Mouse (Mus musculus): ENCODE results near the gene Dbnl. TPM values are rescaled to one million over a fixed set of nuclear protein-coding genes. Genes with fewer than 3 reads are reported as not detected.

Dbnl gene
- polyA plus RNA-seq, 1 experiment from 2014 or later = 139 TPM

DNA sequence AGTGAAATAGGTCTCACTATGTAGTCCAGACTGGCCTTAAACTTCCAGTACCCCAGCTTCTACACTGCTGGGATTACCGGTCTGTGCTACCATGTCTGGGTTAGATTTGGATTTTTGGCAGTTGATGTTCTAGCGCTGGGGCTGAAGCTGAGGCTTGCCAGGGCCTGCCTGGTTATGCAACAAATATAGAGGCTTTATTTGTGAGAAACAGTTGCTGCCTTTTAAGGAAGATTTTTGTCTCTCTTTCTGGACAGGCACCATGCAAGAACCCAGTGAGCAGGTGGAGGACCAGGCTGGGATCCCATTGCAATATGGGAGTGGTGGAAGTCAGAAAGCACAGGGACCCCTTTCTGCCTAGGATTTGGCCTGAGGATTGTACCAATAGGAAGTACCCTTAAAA, 53.5 kb downstream of the Dbnl start:
- ATAC-seq (ENCODE audit: insufficient number of reproducible peaks, insufficient read depth, low FRiP score, low TSS enrichment) = no peak
- H3K4me3 ChIP-seq = no peak overlapping the region
- H3K9me3 ChIP-seq = no peaks in the 10 kb centered on the region
- no peak overlapping the region for H3K9ac ChIP-seq
- H3K4me1 ChIP-seq = peaks cover 4% of the 10 kb centered on the region
- H3K4me2 ChIP-seq (replicated peaks) = no peak overlapping the region
- H3K27me3 ChIP-seq = no peaks in the 10 kb centered on the region
- 94% methylated on average over 2 of the region's 2 CpGs for WGBS
- no peak overlapping the region for H3K27ac ChIP-seq
- H3K36me3 ChIP-seq = no peaks in the 10 kb centered on the region

DNA sequence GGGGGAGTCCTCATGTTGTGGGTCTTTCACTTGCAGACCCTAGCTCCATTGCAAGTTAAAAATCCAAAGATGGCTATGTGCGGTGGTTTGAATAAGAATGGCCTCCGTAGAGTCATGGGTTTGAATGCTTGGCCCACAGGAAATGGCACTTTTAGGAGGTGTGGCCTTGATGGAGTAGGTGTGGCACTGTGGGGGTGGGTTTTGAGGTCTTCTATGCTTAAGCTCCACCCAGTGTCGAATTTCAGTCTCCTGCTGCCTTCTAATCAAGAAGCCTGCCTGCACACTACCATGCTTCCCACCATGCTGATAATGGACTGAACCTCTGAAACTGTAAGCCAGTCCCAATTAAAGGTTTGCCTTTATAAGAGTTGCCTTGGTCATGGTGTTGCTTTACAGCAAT, 54.8 kb downstream of the Dbnl start:
- Histone ChIP-seq H3K27me3 (no peaks in the 10 kb centered on the region), H3K4me3 (no peak overlapping the region), H3K9me3 (no peaks in the 10 kb centered on the region), H3K4me2 (replicated peaks) (no peak overlapping the region), H3K27ac (no peak overlapping the region), H3K4me1 (no peaks in the 10 kb centered on the region), H3K9ac (no peak overlapping the region), H3K36me3 (no peaks in the 10 kb centered on the region)
- no peak for ATAC-seq (ENCODE audit: insufficient number of reproducible peaks, insufficient read depth, low FRiP score, low TSS enrichment)
- WGBS = 76% methylated on average over 3 of the region's 3 CpGs

DNA sequence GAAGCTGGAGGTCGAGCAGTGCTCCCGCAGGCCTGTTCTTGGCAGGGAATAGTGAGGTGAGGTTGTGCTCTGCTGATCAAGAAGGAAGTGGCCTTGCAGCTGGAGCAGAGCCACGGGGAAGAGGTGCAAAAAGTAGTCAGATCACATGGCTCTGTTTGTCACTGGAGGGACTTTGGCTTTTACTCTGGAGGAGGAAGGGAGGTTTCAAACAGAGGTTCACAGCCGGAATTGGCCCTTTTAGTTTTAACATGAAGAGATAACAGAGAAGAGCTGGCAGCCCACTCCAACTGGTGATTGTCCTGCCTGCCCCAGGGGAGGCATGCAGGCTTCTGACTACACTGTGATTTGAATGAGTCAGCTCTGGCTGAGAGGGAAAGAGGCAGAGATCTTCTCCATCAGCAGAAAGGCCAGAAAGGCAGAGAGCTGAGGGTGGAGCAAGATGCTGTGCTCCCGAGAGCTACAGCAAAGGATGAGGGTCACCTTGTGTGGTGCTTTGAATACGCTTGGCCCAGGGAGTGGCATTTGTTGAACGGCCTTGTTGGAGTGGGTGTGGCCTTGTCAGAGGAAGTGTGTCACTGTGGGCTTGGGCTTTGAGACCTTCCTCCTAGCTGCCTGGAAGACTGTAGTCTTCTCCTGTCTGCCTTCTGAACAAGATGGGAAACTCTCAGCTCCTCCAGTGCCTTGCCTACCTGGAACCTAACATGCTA, 58.5 kb downstream of the Dbnl start:
- Histone ChIP-seq H3K4me3 (no peak overlapping the region), H3K4me1 (no peaks in the 10 kb centered on the region), H3K36me3 (no peaks in the 10 kb centered on the region), H3K9me3 (no peaks in the 10 kb centered on the region), H3K9ac (no peak overlapping the region), H3K27ac (no peak overlapping the region), H3K4me2 (replicated peaks) (no peak overlapping the region), H3K27me3 (no peaks in the 10 kb centered on the region)
- WGBS = 72% methylated on average over 7 of the region's 7 CpGs
- ATAC-seq (ENCODE audit: insufficient number of reproducible peaks, insufficient read depth, low FRiP score, low TSS enrichment) = no peak

DNA sequence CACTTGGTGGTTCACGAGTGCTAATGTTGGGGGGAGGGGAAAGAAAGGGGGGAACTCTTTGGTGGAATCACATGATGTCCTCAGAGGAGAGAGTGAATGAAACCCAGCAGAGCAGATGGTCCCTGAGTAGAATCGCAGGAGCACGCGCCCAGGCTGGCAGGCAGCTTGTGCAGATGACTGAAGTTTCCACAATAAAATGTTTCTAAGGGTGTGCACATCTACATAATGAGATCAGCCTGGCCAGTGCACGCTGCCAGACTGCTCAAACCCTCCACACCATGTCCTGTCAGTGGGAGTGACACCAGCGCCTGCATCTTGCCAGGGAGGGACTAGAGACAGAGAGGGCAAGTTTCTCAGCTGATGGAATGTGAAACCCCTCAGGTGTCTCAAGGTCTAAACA, 60.5 kb downstream of the Dbnl start:
- Histone ChIP-seq H3K9me3 (no peaks in the 10 kb centered on the region), H3K9ac (no peak overlapping the region), H3K4me3 (no peak overlapping the region), H3K4me2 (replicated peaks) (no peak overlapping the region), H3K27me3 (no peaks in the 10 kb centered on the region), H3K27ac (no peak overlapping the region), H3K4me1 (0 out of 2 replicates have a peak, but pooled peaks cover 5% of the 10 kb centered on the region), H3K36me3 (no peaks in the 10 kb centered on the region)
- WGBS = 63% methylated on average over 6 of the region's 6 CpGs
- no peak for ATAC-seq (ENCODE audit: insufficient number of reproducible peaks, insufficient read depth, low FRiP score, low TSS enrichment)

DNA sequence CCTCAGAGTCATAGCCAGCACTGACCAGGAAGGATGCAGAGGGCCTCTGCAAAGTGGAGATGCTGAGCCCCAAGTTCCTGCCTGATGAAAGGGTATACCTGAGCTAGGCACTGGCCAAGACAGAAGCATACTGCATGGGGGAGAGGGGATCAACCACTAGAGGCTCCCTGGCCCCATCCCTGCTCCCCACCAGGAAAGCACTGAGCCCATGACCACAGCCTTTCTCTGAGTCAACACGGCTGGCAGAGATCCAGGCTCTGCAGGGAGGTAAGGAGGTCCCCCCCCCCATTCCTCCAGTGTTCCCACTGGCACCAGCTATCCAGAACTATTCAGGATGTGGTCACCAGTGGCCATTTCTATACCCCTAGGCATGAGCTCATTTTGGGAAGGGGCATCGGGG, 61.0 kb downstream of the Dbnl start:
- Histone ChIP-seq H3K27ac (no peak overlapping the region), H3K9me3 (no peaks in the 10 kb centered on the region), H3K4me3 (no peak overlapping the region), H3K36me3 (no peaks in the 10 kb centered on the region), H3K4me2 (replicated peaks) (no peak overlapping the region), H3K9ac (no peak overlapping the region), H3K4me1 (0 out of 2 replicates have a peak, but pooled peaks cover 5% of the 10 kb centered on the region), H3K27me3 (no peaks in the 10 kb centered on the region)
- no peak for ATAC-seq (ENCODE audit: insufficient number of reproducible peaks, insufficient read depth, low FRiP score, low TSS enrichment)
- WGBS = 77% methylated on average over 2 of the region's 2 CpGs

- ATAC-seq (ENCODE audit: insufficient number of reproducible peaks, insufficient read depth, low FRiP score, low TSS enrichment) = no peak
- WGBS = 58% methylated on average over 5 of the region's 5 CpGs
- no peak overlapping the region for H3K4me2 ChIP-seq (replicated peaks)
- no peak overlapping the region for H3K27ac ChIP-seq
- H3K9ac ChIP-seq = no peak overlapping the region
- H3K27me3 ChIP-seq = no peaks in the 10 kb centered on the region
- H3K4me3 ChIP-seq = no peak overlapping the region
- H3K36me3 ChIP-seq = no peaks in the 10 kb centered on the region
- H3K9me3 ChIP-seq = no peaks in the 10 kb centered on the region
- 0 out of 2 replicates have a peak, but pooled peaks cover 6% of the 10 kb centered on the region for H3K4me1 ChIP-seq
Observed at GRCm38 (mm10) chr11:5850452-5850851, 62.2 kb downstream of the Dbnl start.

Other genes with a start within 250 kb of the Dbnl start
- 26.5 and 29.6 TPM in 2 replicates for gene Ccdc117, start 246.3 kb upstream of the Dbnl start, polyA plus RNA-seq (2016; fragmentation: Nextera tagmentation; extraction: Ambion mirVana)
- 0.13 TPM in 1 of 2 replicates, not detected in the other for gene Ankrd36, start 218.8 kb upstream of the Dbnl start, polyA plus RNA-seq (2016; fragmentation: Nextera tagmentation; extraction: Ambion mirVana)
- 184 and 189 TPM in 2 replicates for gene Mrps24, start 72.8 kb upstream of the Dbnl start, polyA plus RNA-seq (2016; fragmentation: Nextera tagmentation; extraction: Ambion mirVana)
- 27.4 and 28.6 TPM in 2 replicates for gene Urgcp, start 26.1 kb upstream of the Dbnl start, polyA plus RNA-seq (2016; fragmentation: Nextera tagmentation; extraction: Ambion mirVana)
- 17.0 and 18.2 TPM in 2 replicates for gene Pgam2, start 15.2 kb downstream of the Dbnl start, polyA plus RNA-seq (2016; fragmentation: Nextera tagmentation; extraction: Ambion mirVana)
- gene Polm, start 49.5 kb downstream of the Dbnl start, polyA plus RNA-seq (2016; fragmentation: Nextera tagmentation; extraction: Ambion mirVana) = 9.9 and 10.2 TPM in 2 replicates
- gene Aebp1, start 73.5 kb downstream of the Dbnl start, polyA plus RNA-seq (2016; fragmentation: Nextera tagmentation; extraction: Ambion mirVana) = 28.5 and 29.1 TPM in 2 replicates
- gene Pold2, start 89.8 kb downstream of the Dbnl start, polyA plus RNA-seq (2016; fragmentation: Nextera tagmentation; extraction: Ambion mirVana) = 122 and 127 TPM in 2 replicates
- gene Myl7, start 110.3 kb downstream of the Dbnl start, polyA plus RNA-seq (2016; fragmentation: Nextera tagmentation; extraction: Ambion mirVana) = 2.0 and 3.2 TPM in 2 replicates
- gene Gck, start 161.6 kb downstream of the Dbnl start, polyA plus RNA-seq (2016; fragmentation: Nextera tagmentation; extraction: Ambion mirVana) = 2.7 and 3.5 TPM in 2 replicates
- 57.7 and 58.2 TPM in 2 replicates for gene Ykt6, start 167.2 kb downstream of the Dbnl start, polyA plus RNA-seq (2016; fragmentation: Nextera tagmentation; extraction: Ambion mirVana)